Mouse (Mus musculus) lung, postnatal 0 days (tissue): ENCODE results near the gene Oprm1. TPM values are rescaled to one million over a fixed set of nuclear protein-coding genes. Genes with fewer than 3 reads are reported as not detected.
A peak's percentile ranks its signal among the peaks of the same experiment; 100 is the strongest.

ENCODE experiments used
- ATAC-seq: fragments of 200-750 bp; cut with Nextera tagmentation; 2 replicates; pipeline ENCODE4 v1.8.0; 2017; ENCODE audit warnings: moderate library complexity
- DNase-seq: peaks from one replicate; pipeline ENCODE4 v3.0.0-alpha.2; 2016; ENCODE audit warnings: low spot score
- H3K27ac ChIP-seq: fragments of 300-500 bp; sonication (generic); 2 replicates; pipeline ENCODE4 v1.5.1; 2014; ENCODE audit warnings: antibody characterized with exemption, mild to moderate bottlenecking, low read length, mixed read lengths
- H3K27me3 ChIP-seq: fragments of 300-500 bp; sonication (generic); replicated peaks from 2 replicates; pipeline ENCODE4 v1.6.1; 2014; ENCODE audit warnings: low read length, mixed read lengths; ENCODE audit not compliant: insufficient read depth
- H3K36me3 ChIP-seq: fragments of 300-500 bp; sonication (generic); 2 replicates; pipeline ENCODE4 v1.6.1; 2014; ENCODE audit warnings: low read length, mixed read lengths; ENCODE audit not compliant: insufficient read depth
- H3K4me1 ChIP-seq: fragments of 300-500 bp; sonication (generic); 2 replicates; pipeline ENCODE4 v1.6.1; 2014; ENCODE audit warnings: antibody characterized with exemption, low read depth, low read length, mixed read lengths; ENCODE audit not compliant: insufficient read depth
- H3K4me2 ChIP-seq: fragments of 300-500 bp; sonication (generic); replicated peaks from 2 replicates; pipeline ENCODE4 v1.6.1; 2014; ENCODE audit warnings: low read depth, mild to moderate bottlenecking, low read length, moderate library complexity, mixed read lengths
- H3K4me3 ChIP-seq: fragments of 300-500 bp; sonication (generic); 2 replicates; pipeline ENCODE4 v1.5.1; 2014; ENCODE audit warnings: low read depth, low read length
- H3K9ac ChIP-seq: fragments of 300-500 bp; sonication (generic); replicated peaks from 2 replicates; pipeline ENCODE4 v1.6.1; 2014; ENCODE audit warnings: low read depth, mild to moderate bottlenecking
- H3K9me3 ChIP-seq: fragments of 300-500 bp; sonication (generic); 2 replicates; pipeline ENCODE4 v1.6.1; 2016; ENCODE audit warnings: low read length, mixed read lengths
- CTCF ChIP-seq: IDR thresholded peaks from 2 replicates; pipeline ENCODE4 v1.5.1; 2016; ENCODE audit warnings: antibody characterized with exemption, mild to moderate bottlenecking
- EP300 ChIP-seq: IDR thresholded peaks from 2 replicates; pipeline ENCODE4 v1.6.1; 2016; ENCODE audit warnings: antibody characterized with exemption, mild to moderate bottlenecking, control low read depth
- WGBS: fragments of 180-500 bp; shearing (Covaris S2); extraction: QIAGEN DNeasy Blood & Tissue Kit; methylation state at CpG from one replicate; pipeline ENCODE4 v1.1.7; 2014; 5-methylcytosine and 5-hydroxymethylcytosine counted together
- polyA plus RNA-seq: library from polyadenylated mRNA; unstranded; fragments of >200 nt; fragmentation: Nextera tagmentation; extraction: Ambion mirVana; gene quantifications from 2 replicates; pipeline ENCODE4 v1.2.1, GENCODE M21; 2015

The Oprm1 gene
- polyA plus RNA-seq, 1 experiment from 2014 or later: not detected

GRCm38 (mm10) chr10:7063752-7064457, 305.6 kb downstream of the Oprm1 start:
- DNase-seq: peak; percentile 21
- Histone ChIP-seq H3K9ac (no peak overlapping the region), H3K27ac (no peak overlapping the region), H3K4me2 (no peak overlapping the region), H3K9me3 (no peaks in the 10 kb centered on the region), H3K36me3 (no peaks in the 10 kb centered on the region), H3K27me3 (no peaks in the 10 kb centered on the region), H3K4me1 (no peaks in the 10 kb centered on the region), H3K4me3 (no peak overlapping the region)
- 81% methylated on average over 9 of the region's 9 CpGs for WGBS
- TF ChIP-seq EP300: no peak
- TF ChIP-seq CTCF: no peak
- ATAC-seq: no peak

- no peak for TF ChIP-seq EP300
- peak; percentile 40 for TF ChIP-seq CTCF
- Histone ChIP-seq H3K9ac (no peak overlapping the region), H3K4me1 (no peaks in the 10 kb centered on the region), H3K27me3 (no peaks in the 10 kb centered on the region), H3K4me3 (no peak overlapping the region), H3K36me3 (no peaks in the 10 kb centered on the region), H3K27ac (no peak overlapping the region), H3K9me3 (no peaks in the 10 kb centered on the region), H3K4me2 (no peak overlapping the region)
- ATAC-seq (no peak), DNase-seq (peak; percentile 27)
- 66% methylated on average over 12 of the region's 12 CpGs for WGBS
Observed at GRCm38 (mm10) chr10:7068608-7069007, 310.3 kb downstream of the Oprm1 start.

- Histone ChIP-seq H3K4me3 (no peak overlapping the region), H3K4me1 (no peaks in the 10 kb centered on the region), H3K27me3 (no peaks in the 10 kb centered on the region), H3K36me3 (no peaks in the 10 kb centered on the region), H3K4me2 (no peak overlapping the region), H3K9ac (no peak overlapping the region), H3K27ac (no peak overlapping the region), H3K9me3 (no peaks in the 10 kb centered on the region)
- 83% methylated on average over 2 of the region's 2 CpGs for WGBS
- ATAC-seq (no peak), DNase-seq (no peak)
- TF ChIP-seq EP300 (no peak), CTCF (no peak)
Observed at GRCm38 (mm10) chr10:7069090-7069489, 310.8 kb downstream of the Oprm1 start.

- Histone ChIP-seq H3K9ac (no peak overlapping the region), H3K4me2 (no peak overlapping the region), H3K27ac (no peak overlapping the region), H3K9me3 (no peaks in the 10 kb centered on the region), H3K4me3 (no peak overlapping the region), H3K27me3 (no peaks in the 10 kb centered on the region), H3K36me3 (no peaks in the 10 kb centered on the region), H3K4me1 (no peaks in the 10 kb centered on the region)
- no peak for TF ChIP-seq CTCF
- no peak for TF ChIP-seq EP300
- WGBS: 53% methylated on average over 8 of the region's 8 CpGs
- DNase-seq: no peak
- no peak for ATAC-seq
Observed at GRCm38 (mm10) chr10:7070100-7070835, 312.0 kb downstream of the Oprm1 start.

- Histone ChIP-seq H3K36me3 (no peaks in the 10 kb centered on the region), H3K9me3 (no peaks in the 10 kb centered on the region), H3K9ac (no peak overlapping the region), H3K4me2 (no peak overlapping the region), H3K4me3 (no peak overlapping the region), H3K4me1 (no peaks in the 10 kb centered on the region), H3K27me3 (no peaks in the 10 kb centered on the region), H3K27ac (no peak overlapping the region)
- DNase-seq (no peak), ATAC-seq (no peak)
- WGBS: 64% methylated on average over 5 of the region's 5 CpGs
- TF ChIP-seq EP300: no peak
- TF ChIP-seq CTCF: no peak
Observed at GRCm38 (mm10) chr10:7070924-7071323, 312.6 kb downstream of the Oprm1 start.

- Histone ChIP-seq H3K4me3 (no peak overlapping the region), H3K9me3 (no peaks in the 10 kb centered on the region), H3K27me3 (no peaks in the 10 kb centered on the region), H3K36me3 (no peaks in the 10 kb centered on the region), H3K4me1 (no peaks in the 10 kb centered on the region), H3K4me2 (no peak overlapping the region), H3K27ac (no peak overlapping the region), H3K9ac (no peak overlapping the region)
- 77% methylated on average over 2 of the region's 2 CpGs for WGBS
- TF ChIP-seq CTCF (no peak), EP300 (no peak)
- DNase-seq (no peak), ATAC-seq (no peak)
Observed at GRCm38 (mm10) chr10:7074231-7074630, 315.9 kb downstream of the Oprm1 start.
